Mouse (Mus musculus) forebrain, embryonic 15.5 days (tissue): ENCODE data around the gene Lmo7. TPM values are rescaled to one million over a fixed set of nuclear protein-coding genes. Genes with fewer than 3 reads are reported as not detected.

Experiments used
- ATAC-seq: fragments of 200-750 bp; cut with Nextera tagmentation; replicated peaks from 2 replicates; pipeline ENCODE4 v1.8.0; 2017; ENCODE audit warnings: mild to moderate bottlenecking, moderate TSS enrichment, moderate library complexity
- H3K27ac ChIP-seq: fragments of 300-500 bp; sonication (generic); replicated peaks from 2 replicates; pipeline ENCODE4 v1.5.1; 2015; ENCODE audit warnings: mild to moderate bottlenecking, inconsistent platforms
- H3K27me3 ChIP-seq: fragments of 300-500 bp; sonication (generic); 2 replicates; pipeline ENCODE4 v1.6.1; 2015; ENCODE audit warnings: inconsistent platforms
- H3K36me3 ChIP-seq: fragments of 300-500 bp; sonication (generic); 2 replicates; pipeline ENCODE4 v1.6.1; 2015; ENCODE audit warnings: mild to moderate bottlenecking, inconsistent platforms
- H3K4me1 ChIP-seq: fragments of 300-500 bp; sonication (generic); 2 replicates; pipeline ENCODE4 v1.6.1; 2015; ENCODE audit warnings: inconsistent platforms
- H3K4me2 ChIP-seq: fragments of 300-500 bp; sonication (generic); replicated peaks from 2 replicates; pipeline ENCODE4 v1.6.1; 2015; ENCODE audit warnings: mild to moderate bottlenecking, inconsistent platforms
- H3K4me3 ChIP-seq: fragments of 300-500 bp; sonication (generic); 2 replicates; pipeline ENCODE4 v1.5.1; 2015; ENCODE audit warnings: mild to moderate bottlenecking, inconsistent platforms
- H3K9ac ChIP-seq: fragments of 300-500 bp; sonication (generic); replicated peaks from 2 replicates; pipeline ENCODE4 v1.6.1; 2015; ENCODE audit warnings: mild to moderate bottlenecking, inconsistent platforms
- H3K9me3 ChIP-seq: fragments of 300-500 bp; sonication (generic); 2 replicates; pipeline ENCODE4 v1.6.1; 2016; ENCODE audit warnings: inconsistent platforms
- WGBS: fragments of 180-500 bp; shearing (Covaris S2); methylation state at CpG from one replicate; pipeline ENCODE4 v1.1.7; 2015; ENCODE audit warnings: mixed read lengths; 5-methylcytosine and 5-hydroxymethylcytosine counted together
- polyA plus RNA-seq: library from polyadenylated mRNA; unstranded; fragments of >200 nt; fragmentation: Nextera tagmentation; extraction: Ambion mirVana; gene quantifications from 2 replicates; pipeline ENCODE4 v1.2.1, GENCODE M21; 2015

Gene Lmo7
- polyA plus RNA-seq, result 12.8 and 14.4 TPM in 2 replicates

DNA sequence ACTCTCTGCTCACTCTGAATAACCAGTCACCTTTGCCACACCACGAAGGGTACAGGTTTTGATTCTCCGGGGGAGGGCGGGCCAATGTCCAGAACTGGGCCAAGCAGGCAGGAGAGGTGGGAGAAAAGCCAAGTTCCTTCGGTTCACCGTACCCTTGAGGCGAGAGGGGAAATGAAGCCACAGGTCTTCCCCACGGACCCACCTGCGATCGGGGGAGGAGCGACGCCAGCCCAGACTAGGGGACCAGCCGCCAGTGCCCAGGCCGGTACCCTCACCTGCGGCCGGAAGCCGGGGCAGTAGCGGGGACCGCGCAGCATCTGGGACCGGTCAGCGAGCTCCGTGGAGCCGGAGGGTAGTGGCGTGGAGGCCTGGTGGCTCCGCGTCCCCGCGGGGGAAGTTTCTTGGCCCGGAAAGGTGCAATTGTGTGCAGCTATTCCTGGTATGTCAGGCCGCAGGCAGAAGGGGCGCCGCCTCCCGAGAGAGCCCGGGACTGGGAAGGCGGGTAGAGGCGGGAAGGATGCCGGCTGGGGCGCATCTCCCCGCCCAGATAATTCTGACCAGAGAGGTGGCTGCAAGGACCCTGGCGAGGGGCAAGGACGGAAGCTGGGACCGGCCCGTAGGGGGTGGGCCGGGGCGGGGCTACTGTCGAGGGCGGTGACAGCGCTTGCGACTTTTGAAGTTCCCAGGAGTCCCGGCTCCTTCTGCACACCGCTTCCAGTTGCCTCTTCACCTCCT lies at the start of gene Lmo7, which contains the start of gene Gm9922:
Lmo7 (plus strand) TSS at position 721 of the 735 bp plus-strand sequence.
Gm9922 (minus strand) TSS at position 578 of the 735 bp plus-strand sequence.
- peak; percentile 88 for ATAC-seq
- Histone ChIP-seq H3K9ac (peak within 1 kb of the TSS; percentile 60), H3K4me1 (peaks cover 14% of the 10 kb centered on the region), H3K27ac (no peak within 1 kb of the TSS), H3K27me3 (peaks cover 21% of the 10 kb centered on the region; the same call in 1 of the 2 replicates), H3K9me3 (no peaks in the 10 kb centered on the region), H3K4me2 (peak within 1 kb of the TSS; percentile 100), H3K36me3 (no peaks in the 10 kb centered on the region), H3K4me3 (peak within 1 kb of the TSS; percentile 78)
- under 1% methylated on average over 51 of the region's 51 CpGs for WGBS

DNA sequence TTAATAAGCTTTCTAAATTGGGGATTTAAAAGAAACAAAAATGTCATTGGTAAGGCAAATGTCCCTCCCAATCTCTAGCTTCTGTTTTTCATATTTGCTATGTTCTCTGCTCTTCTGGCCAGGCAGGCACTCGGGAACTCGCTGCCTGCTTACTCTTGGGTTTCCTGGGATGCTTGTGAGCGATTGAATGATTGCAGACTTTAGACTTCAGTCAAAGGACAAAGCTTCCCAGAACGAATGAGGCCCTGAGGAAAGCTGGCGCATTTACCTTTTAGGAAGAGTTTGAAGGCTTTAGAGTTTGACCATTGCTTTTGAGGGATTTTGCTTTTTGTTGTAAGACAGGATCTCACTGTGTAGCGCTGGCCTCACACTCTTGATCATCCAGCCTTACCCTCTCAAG lies 42.1 kb upstream of the Lmo7 start:
- WGBS, result 93% methylated on average over 6 of the region's 6 CpGs
- Histone ChIP-seq H3K9ac (no peak overlapping the region), H3K4me3 (no peak overlapping the region), H3K36me3 (peaks cover 11% of the 10 kb centered on the region), H3K9me3 (no peaks in the 10 kb centered on the region), H3K4me2 (no peak overlapping the region), H3K27me3 (no peaks in the 10 kb centered on the region), H3K27ac (no peak overlapping the region), H3K4me1 (no peaks in the 10 kb centered on the region)
- ATAC-seq, result no peak

DNA sequence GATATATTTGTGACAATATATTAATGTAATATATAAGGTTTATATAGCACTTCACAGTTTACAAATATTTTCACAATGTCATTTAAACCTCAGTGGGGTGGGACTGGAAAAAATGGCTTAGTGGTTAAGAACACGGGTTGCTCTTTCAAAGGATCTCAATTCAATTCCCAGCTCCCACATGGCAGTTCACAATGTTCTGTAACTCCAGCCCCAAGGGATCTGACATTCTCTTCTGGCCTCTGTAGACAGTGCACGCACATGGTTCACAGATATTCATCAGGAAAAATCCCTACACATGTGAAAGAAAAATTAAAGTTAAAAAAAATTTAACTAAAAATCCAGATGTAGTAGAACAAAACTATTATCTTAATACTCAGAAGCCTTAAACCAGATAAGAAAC lies 41.4 kb upstream of the Lmo7 start:
- no peak overlapping the region for H3K4me2 ChIP-seq
- H3K4me1 ChIP-seq, result no peaks in the 10 kb centered on the region
- H3K36me3 ChIP-seq, result peaks cover 15% of the 10 kb centered on the region
- H3K27me3 ChIP-seq, result no peaks in the 10 kb centered on the region
- WGBS, result 88% methylated on average over 2 of the region's 2 CpGs
- ATAC-seq, result no peak
- no peak overlapping the region for H3K4me3 ChIP-seq
- no peaks in the 10 kb centered on the region for H3K9me3 ChIP-seq
- H3K27ac ChIP-seq, result no peak overlapping the region
- no peak overlapping the region for H3K9ac ChIP-seq

DNA sequence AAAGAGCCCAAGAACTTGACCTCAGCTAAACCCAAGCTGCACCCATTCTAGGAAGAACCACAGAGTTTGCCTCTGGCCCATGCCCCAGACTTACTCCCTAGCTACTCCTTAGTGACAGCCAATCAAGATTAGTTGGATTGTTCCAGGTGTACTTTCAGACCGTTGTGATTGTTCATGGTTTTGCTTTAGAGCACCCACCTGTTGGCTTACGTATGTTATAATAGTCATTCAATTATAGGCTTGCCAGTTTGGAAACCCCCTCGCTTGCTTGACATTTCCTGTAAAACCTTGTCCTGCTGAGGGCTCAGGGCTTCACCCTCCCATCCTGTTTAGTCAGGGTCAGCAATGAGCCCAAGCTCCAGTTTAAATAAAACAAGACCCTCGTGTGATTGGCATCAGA lies 25.3 kb upstream of the Lmo7 start:
- Histone ChIP-seq H3K4me3 (no peak overlapping the region), H3K4me2 (no peak overlapping the region), H3K4me1 (no peaks in the 10 kb centered on the region), H3K27ac (no peak overlapping the region), H3K27me3 (no peaks in the 10 kb centered on the region), H3K9me3 (no peaks in the 10 kb centered on the region), H3K36me3 (no peaks in the 10 kb centered on the region), H3K9ac (no peak overlapping the region)
- 77% methylated on average over 4 of the region's 4 CpGs for WGBS
- ATAC-seq, result no peak

DNA sequence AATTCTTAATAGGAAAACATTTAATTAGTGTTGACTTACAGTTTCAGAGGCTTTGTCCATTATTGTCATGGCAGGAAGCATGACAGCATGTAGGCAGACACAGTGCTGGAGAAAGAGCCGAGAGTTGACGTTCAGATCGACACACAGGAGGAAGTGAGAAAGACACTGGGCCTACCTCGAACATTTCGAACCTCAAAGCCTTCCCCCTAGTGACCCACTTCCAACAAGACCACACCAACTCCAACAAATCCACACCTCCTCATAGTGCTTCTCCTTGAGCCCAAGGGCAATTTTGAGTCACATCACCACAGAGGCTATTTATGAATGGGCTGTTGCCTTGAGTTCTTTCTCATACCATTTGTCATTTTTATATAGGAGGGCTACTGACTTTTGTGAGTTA lies 22.7 kb upstream of the Lmo7 start:
- H3K9ac ChIP-seq, result no peak overlapping the region
- WGBS, result 93% methylated on average over 5 of the region's 5 CpGs
- H3K4me3 ChIP-seq, result no peak overlapping the region
- no peaks in the 10 kb centered on the region for H3K4me1 ChIP-seq
- no peaks in the 10 kb centered on the region for H3K27me3 ChIP-seq
- H3K9me3 ChIP-seq, result no peaks in the 10 kb centered on the region
- H3K27ac ChIP-seq, result no peak overlapping the region
- no peaks in the 10 kb centered on the region for H3K36me3 ChIP-seq
- H3K4me2 ChIP-seq, result no peak overlapping the region
- no peak for ATAC-seq

DNA sequence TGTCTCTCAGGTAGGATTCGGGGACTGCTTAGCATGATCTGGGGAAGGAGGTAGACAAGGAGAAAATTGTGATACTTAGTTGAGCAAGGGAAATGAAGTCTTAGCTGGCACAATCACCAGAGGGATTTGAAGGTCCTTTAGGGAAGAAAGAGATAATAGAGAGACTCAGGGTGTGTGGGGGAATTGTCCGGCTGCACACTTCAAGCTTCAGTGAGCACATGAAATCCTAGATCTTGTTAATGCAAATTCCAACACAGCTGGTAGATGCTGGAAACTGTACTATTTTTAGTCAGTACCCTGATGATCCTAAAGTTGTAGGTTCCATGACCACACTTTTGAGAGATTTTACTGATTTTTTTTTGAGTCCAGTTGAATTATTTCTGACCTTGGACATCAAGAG lies 15.3 kb upstream of the Lmo7 start:
- Histone ChIP-seq H3K4me2 (no peak overlapping the region), H3K27ac (no peak overlapping the region), H3K9ac (no peak overlapping the region), H3K27me3 (no peaks in the 10 kb centered on the region), H3K36me3 (no peaks in the 10 kb centered on the region), H3K4me3 (no peak overlapping the region), H3K4me1 (no peaks in the 10 kb centered on the region), H3K9me3 (no peaks in the 10 kb centered on the region)
- 50% methylated on average over 2 of the region's 2 CpGs for WGBS
- ATAC-seq, result no peak

DNA sequence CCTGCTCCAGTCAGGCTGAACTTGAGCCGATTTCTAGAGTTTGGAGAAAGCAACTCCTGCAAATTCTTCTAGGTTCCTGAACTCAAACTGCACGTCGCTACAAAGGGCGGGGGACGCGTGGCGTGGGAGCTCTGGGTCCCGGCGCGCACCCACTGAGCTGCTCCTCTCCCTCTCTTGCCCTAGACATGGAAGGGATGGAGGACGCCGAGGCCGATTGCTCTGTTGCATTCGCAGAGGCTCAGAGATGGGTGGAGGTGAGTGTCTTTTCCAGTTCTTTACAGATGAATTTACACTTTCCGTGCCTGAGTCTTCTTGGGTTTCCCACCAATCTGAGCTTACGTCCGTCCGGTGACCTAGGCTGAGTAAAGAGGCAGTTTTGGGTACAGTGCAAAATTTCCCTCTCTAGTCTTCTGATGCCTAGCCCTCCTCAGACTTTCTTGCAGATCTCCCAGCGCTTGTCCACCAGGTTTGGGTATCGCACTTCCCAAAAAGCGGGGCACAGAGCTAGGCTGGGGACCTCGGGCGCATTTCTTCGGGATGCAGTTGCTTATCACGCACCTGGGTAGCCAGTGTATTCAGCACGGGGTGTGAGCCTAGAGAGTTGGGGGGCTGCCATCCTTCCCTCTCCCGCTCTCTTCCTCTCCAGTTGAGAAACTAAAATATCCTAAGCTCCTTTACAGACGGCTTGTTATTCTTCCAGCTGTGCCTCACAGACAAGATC lies 375 bp downstream of the Lmo7 start:
- 1% methylated on average over 28 of the region's 28 CpGs for WGBS
- H3K4me2 ChIP-seq, result peak overlapping the region; percentile 100
- peak overlapping the region; percentile 60 for H3K9ac ChIP-seq
- H3K9me3 ChIP-seq, result no peaks in the 10 kb centered on the region
- H3K4me1 ChIP-seq, result peaks cover 14% of the 10 kb centered on the region
- peaks cover 21% of the 10 kb centered on the region; the same call in 1 of the 2 replicates for H3K27me3 ChIP-seq
- peak overlapping the region; percentile 78 for H3K4me3 ChIP-seq
- H3K27ac ChIP-seq, result no peak overlapping the region
- ATAC-seq, result peak; percentile 75
- no peaks in the 10 kb centered on the region for H3K36me3 ChIP-seq

DNA sequence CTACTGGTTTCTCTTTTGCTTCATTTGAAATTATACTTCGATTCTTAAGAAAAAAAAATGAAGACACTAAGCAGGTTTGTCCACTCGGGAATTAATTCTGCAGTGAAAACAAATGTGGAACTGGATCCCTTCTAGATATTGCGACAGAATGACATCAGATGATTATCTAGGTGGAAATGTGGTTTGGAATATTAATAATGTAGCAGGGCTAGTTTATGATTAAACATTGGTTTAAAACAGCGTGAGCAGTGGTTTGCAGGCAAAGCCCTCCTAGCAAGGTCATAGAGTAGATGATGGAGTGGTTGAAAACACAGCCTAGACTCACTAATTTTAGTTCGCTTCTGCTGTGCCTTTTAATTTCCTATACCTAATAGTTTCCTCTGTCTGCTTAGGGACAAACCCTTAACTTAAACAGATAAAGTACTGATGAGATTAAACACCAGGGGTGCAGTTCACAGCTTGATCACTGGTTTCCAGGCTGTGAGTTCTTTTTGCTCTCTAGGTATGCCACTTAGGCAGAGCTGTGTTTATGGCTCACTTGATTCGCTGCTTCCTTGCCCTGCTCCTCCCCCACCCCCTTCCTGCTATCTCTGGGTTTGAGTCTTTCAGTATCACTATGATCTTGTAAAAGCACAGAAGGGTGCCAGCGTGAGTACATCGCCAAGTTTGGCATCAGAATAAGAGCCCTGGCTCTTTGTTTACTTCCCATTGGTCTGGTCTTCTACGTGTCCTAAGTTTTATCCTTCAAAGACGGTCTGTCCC lies 4.0 kb downstream of the Lmo7 start:
- H3K4me1 ChIP-seq, result peaks cover 14% of the 10 kb centered on the region
- no peaks in the 10 kb centered on the region for H3K36me3 ChIP-seq
- H3K9ac ChIP-seq, result no peak overlapping the region
- no peak for ATAC-seq
- 25% methylated on average over 10 of the region's 10 CpGs for WGBS
- no peaks in the 10 kb centered on the region for H3K9me3 ChIP-seq
- no peak overlapping the region for H3K4me2 ChIP-seq
- H3K4me3 ChIP-seq, result no peak overlapping the region
- no peak overlapping the region for H3K27ac ChIP-seq
- peaks cover 17% of the 10 kb centered on the region; the same call in 1 of the 2 replicates for H3K27me3 ChIP-seq

DNA sequence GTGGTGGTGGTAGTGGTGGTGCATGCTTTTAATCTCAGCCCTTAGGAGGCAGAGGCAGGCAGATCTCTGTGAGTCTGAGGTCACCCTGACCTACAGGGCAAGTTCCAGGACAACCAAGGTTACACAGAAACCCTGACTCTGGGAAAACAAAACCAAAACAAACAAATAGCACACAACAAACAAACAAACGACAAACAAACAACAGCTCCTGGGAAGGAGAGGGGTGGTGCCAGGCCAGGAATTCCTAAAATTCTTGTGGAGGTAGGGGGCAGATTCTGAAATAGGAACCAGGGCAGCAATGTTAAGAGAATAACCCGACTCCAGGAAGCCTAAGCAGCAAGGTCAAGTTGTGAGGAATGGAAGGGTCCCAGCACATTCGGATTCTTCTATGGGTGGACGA lies 7.7 kb downstream of the Lmo7 start:
- Histone ChIP-seq H3K27ac (no peak overlapping the region), H3K4me1 (no peaks in the 10 kb centered on the region), H3K9ac (no peak overlapping the region), H3K27me3 (no peaks in the 10 kb centered on the region), H3K4me2 (no peak overlapping the region), H3K9me3 (no peaks in the 10 kb centered on the region), H3K4me3 (no peak overlapping the region), H3K36me3 (no peaks in the 10 kb centered on the region)
- 85% methylated on average over 4 of the region's 4 CpGs for WGBS
- ATAC-seq, result no peak

DNA sequence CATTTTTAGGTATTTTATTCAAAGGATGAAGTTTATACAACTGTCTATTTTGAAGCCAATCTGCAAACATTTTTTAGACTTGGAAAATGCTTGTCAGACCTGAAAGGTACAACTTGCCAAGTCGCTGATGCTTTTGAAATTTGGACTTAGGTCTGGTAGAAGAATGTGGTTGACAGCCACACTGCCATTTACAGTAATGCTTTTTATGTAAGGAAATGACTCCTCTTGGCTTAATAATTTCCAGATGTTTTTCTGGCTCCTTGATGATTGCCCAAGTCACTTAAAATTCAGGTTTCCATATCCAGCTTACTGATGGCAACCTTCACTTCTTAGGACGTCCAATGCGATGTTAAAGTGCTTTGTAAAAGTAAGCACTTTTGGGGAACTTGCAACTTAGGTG lies 16.9 kb downstream of the Lmo7 start:
- no peak for ATAC-seq
- no peak overlapping the region for H3K9ac ChIP-seq
- H3K4me2 ChIP-seq, result no peak overlapping the region
- no peak overlapping the region for H3K27ac ChIP-seq
- H3K4me1 ChIP-seq, result no peaks in the 10 kb centered on the region
- H3K27me3 ChIP-seq, result no peaks in the 10 kb centered on the region
- H3K9me3 ChIP-seq, result no peaks in the 10 kb centered on the region
- 88% methylated on average over 3 of the region's 3 CpGs for WGBS
- no peaks in the 10 kb centered on the region for H3K36me3 ChIP-seq
- H3K4me3 ChIP-seq, result no peak overlapping the region

DNA sequence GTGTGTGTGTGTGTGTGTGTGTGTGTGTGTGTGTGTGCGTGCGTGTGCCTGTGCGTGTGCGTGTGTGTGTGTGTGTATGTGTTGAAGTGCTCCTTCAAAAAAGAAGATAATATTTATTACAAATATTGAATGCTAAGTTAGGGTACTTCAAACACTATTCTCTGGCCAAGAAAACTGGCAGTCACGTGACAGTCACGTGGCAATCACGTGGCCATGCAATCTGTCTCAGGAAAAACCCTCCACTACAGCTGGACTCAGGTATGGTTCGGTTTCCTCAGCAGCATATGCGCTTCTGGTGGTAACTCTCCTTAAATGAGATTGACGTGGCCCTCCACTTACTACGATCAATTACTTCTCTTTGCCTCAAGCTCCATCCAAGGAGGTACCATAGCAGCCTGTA lies 18.1 kb downstream of the Lmo7 start:
- WGBS, result 95% methylated on average over 11 of the region's 11 CpGs
- Histone ChIP-seq H3K4me1 (no peaks in the 10 kb centered on the region), H3K4me3 (no peak overlapping the region), H3K27me3 (no peaks in the 10 kb centered on the region), H3K4me2 (no peak overlapping the region), H3K36me3 (no peaks in the 10 kb centered on the region), H3K9me3 (no peaks in the 10 kb centered on the region), H3K9ac (no peak overlapping the region), H3K27ac (no peak overlapping the region)
- ATAC-seq, result no peak

DNA sequence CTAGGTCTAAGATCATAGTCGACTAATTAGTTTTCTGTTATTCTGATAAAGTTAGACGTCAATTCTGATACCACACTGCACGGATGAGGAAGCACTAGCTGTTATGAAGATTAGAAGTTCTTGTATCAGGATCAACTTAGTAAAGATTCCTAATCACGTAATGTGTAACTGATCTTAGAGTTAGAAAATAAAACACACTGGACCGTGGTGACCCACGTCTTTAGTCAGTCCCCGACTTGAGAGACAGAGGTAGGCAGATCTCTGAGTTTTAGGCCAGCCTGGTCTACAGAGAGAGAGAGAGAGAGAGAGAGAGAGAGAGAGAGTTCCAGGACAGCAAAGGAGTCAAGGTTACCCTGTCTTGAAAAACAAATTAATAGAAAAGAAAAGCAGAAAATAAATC lies 18.7 kb downstream of the Lmo7 start:
- no peak overlapping the region for H3K27ac ChIP-seq
- no peaks in the 10 kb centered on the region for H3K27me3 ChIP-seq
- H3K9ac ChIP-seq, result no peak overlapping the region
- WGBS, result 93% methylated on average over 7 of the region's 7 CpGs
- ATAC-seq, result no peak
- H3K4me1 ChIP-seq, result no peaks in the 10 kb centered on the region
- no peak overlapping the region for H3K4me3 ChIP-seq
- H3K9me3 ChIP-seq, result no peaks in the 10 kb centered on the region
- no peak overlapping the region for H3K4me2 ChIP-seq
- no peaks in the 10 kb centered on the region for H3K36me3 ChIP-seq
